Mouse (Mus musculus) embryo, embryonic 11.5 days (tissue): Measurements from ENCODE around the gene Slc34a1.
"Not testable (repeated sequence)": the region's sequence is repeated elsewhere in the genome, so short reads cannot be mapped to it uniquely, and the experiment has no call there.

Experiments
- DNase-seq: peaks from one replicate; pipeline ENCODE4 v3.0.0-alpha.2; 2012; ENCODE audit warnings: low read depth, low spot score

Slc34a1 gene

DNA sequence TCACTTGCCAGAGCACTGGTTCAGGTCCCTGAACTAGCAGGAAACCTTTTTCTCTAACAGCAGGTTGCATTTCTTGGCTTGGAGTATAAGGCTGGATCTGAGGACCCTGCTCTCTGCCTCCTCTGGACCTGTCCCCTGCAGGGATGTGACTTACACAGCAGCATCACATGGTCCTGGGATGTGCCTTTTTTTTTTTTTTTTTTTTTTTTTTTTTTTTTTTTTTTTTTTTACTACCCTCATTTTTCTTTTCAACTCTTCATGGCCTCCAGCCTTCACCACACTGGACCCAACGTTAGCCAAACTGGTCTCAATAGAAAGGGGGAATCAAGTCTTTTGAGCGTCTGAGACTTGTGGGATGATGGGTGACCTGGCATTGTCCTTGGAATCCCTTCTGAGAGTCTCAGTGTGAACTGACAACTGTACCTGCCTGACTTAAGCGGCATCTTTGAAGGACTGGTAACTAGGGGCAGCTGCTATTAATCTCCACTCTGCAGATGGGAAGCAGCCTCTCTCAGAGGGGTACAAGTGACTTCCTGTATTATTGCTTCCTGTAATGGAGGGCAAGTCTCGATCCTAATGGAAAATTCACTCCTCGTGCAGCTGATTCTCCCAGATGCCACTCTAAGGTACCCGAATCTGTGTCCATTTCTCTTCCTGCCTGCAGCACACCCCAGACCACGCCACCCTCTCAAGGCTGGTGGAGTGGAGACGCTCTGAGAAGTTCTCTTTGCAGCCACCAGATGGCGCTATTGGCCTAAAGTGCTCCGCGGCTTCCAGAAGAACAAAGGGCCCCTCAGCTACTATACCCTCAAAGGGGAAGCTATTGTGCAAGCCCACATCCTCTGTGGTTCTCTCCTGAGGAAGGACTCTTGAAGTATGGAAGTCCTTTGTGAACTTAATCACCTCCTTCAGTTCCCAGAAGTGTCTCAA, 7.1 kb downstream of the Slc34a1 start:
- peak; percentile 77 for DNase-seq

DNA sequence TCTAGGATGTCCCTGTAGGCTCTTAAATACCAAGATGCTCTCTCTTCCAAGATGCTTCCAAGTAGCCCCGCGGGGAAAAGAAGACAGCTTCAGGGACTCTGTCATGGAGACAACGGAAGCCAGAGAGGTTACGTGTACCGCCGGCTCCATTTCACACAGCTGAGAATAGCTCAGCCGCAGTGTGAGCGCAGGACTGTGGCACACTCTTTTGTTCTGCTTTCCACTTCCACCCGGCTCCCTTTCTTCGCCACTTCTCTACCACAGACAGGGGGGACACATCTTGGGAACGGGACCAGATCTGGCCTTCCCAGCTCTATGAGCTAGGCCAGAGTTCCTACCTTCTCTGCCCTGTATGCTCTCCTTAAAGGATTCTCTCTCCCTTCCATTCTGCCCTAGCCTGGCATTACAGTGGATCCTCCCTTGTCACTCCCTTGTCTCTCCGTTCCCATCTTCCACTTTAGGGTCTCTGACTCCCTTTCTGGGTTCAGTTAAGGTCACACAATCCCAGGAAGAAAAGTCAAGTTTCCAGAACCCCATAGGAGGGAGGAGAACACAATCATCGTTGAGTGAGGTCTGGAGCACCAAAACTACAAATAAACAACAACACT, 7.9 kb downstream of the Slc34a1 start:
- DNase-seq = no peak

DNA sequence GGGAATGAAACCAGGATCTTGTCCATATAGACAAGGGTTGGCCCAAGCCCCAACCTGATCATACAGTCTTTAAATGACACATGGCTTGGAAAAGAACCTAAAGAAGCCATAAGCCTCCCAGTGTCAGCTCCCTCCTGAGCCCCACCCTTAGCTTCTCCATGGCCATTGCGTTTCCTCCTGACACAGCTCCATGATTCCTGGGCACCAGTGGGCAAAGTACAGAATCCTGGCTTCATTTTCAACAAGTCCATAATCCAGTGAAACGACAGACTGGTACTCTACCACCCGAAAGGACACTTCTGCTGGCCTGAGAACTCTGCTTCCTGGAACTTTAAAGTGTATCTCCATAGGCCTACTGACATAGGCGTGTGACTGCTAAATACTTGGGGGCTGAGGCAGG, 9.4 kb downstream of the Slc34a1 start:
- no peak for DNase-seq

DNA sequence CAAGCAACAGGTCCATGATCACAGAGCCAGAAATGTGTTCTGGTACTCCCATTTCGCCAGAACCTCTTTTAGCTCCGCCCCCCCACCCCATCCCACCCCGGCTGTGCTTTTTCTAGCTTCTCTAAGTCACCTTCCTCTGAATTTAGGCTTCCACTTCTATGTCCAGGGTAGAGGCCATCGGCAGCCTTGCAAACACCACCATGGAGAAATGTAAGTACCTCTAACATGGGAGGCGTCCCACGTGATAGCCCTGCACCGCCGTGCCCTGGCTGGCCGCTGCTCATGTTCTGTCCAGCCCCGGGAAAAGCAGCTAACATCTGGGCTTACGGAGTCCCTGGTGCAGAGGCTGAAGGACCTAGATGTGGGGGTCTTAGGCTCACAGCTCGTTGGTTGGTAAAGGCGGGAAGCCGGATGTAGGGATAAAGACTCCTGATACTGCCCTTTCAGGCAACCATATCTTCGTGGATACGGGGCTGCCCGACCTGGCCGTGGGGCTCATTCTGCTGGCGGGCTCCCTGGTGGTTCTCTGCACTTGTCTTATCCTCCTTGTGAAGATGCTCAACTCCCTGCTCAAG, 10.6 kb downstream of the Slc34a1 start:
- DNase-seq = no peak

DNA sequence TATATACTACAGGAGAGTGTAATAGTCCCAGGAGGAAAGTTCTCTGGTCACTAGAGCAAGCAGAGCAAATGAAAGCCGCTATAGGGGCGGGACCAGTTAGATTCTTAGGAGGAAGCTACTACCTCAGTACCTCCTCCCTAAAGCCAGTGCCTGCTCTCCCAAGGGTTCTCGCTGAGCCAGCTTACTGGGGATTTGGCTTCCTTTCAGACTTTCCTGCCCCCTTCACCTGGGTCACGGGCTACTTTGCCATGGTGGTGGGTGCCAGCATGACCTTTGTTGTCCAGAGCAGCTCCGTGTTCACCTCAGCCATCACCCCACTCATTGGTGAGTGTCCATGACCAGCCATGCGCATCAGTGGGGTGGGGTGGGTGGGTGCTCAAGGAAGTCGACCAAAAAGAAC, 13.8 kb downstream of the Slc34a1 start:
- DNase-seq = no peak

DNA sequence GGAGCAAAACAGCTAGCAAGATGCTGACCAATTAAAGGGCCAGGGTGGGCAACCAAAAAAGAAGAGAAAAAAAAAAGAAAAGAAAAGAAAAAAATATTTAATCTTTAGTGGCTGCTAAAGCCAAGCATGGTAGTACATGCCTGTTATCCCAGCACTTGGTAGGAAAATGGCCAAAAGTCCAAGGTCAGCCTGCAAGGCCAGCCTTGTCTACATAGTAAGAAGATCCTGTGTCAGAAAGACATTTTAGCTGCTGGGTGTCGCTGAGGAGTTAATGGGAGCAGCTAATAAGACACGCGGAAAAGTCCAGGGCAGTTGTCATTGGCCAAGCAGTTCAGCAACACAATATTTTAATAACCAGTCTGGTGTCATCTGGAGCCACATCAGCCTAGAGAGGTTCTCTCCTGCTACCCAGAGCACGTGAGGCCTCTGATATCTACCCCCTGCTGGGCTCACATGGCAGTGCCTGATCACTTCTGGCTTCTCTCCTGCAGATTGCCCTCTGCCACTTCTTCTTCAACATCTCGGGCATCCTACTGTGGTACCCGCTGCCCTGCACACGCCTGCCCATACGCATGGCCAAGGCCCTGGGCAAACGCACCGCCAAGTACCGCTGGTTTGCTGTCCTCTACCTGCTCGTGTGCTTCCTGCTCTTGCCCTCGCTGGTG, 14.8 kb downstream of the Slc34a1 start:
- DNase-seq = no peak

DNA sequence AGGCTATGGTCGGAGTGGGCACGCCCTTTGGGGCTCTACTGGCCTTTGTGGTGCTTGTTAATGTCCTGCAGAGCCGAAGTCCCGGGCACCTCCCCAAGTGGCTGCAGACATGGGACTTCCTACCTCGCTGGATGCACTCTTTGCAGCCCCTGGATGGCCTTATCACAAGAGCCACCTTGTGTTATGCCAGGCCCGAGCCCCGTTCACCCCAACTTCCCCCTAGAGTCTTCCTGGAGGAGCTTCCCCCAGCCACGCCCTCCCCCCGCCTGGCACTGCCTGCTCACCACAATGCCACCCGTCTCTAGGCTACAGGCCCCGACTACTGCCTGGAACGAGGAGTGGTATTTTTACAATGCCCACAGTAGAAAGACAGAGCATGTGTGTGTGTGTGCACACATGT, 15.3 kb downstream of the Slc34a1 start:
- DNase-seq = no peak

DNA sequence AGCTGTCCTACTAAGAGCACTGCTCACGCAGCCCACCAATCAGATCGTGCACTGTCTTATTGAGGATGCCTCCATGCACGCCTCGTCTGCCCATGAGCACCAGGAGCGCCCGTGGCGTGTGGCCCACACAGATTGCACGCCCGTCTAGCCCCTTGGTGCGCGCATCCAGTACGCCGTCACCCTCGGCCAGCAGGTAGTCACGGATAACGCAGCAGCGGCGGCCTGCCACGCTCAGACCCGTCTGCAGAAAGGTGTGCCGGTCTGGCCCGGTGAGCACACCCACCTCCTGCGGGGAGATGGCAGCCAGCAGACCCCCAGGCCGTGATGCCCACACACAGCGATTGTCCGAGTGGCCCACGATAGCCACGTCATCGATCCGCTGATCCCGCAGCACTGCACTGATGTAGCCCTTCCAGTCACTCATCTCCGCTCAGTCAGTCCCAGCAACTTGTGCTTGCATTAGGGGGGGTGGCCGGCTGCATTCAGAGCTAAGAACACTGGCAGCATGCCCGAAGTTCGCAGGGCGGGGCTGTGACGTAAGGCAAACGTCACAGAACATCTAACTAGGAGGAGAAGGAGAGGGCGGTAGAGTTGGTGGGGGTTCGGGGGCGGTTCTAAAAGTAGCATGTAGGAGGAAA, 16.9 kb downstream of the Slc34a1 start, which contains the start of gene Pfn3:
TSS of gene Pfn3 (minus strand) at position 490 of the 638 bp plus-strand sequence.
- DNase-seq = peak; percentile 59

DNA sequence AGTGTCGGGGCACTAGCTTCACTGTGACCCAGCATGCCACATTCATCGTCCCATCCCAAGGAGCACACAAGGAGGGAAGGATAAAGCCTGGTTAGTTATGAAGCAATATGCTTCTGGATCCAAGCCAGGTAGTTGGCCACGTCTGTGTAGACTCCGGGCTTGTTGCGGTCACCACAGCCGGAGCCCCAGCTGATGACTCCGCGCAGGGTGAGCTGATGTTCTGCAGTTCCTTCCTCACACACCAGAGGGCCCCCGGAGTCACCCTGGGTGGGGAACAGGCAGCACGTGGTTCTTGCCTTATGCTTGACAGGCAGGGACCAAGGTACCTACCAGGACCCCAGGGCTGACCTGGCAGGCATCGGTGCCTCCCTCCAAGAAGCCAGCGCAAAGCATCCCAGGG, 20.0 kb downstream of the Slc34a1 start:
- DNase-seq = peak; percentile 62

DNA sequence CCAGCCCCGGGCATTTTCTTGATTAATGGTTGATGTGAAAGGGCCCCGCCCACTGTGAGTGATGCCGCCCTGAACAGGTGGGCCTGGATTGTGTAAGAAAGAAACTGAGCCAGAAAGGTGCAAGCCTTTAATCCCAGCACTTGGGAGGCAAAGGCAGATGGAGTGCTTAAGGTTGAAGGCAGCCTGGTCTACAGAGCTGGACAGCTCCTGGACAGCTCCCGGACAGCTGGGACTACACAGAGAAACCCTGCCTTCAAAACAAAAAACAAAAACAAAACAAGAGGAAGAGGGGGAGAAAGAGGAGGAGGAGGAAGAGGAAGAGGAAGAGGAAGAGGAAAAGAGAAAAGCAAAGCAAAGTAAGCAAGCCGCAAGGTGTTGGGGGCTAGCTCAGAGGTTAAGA, 21.2 kb downstream of the Slc34a1 start:
- no peak for DNase-seq

DNA sequence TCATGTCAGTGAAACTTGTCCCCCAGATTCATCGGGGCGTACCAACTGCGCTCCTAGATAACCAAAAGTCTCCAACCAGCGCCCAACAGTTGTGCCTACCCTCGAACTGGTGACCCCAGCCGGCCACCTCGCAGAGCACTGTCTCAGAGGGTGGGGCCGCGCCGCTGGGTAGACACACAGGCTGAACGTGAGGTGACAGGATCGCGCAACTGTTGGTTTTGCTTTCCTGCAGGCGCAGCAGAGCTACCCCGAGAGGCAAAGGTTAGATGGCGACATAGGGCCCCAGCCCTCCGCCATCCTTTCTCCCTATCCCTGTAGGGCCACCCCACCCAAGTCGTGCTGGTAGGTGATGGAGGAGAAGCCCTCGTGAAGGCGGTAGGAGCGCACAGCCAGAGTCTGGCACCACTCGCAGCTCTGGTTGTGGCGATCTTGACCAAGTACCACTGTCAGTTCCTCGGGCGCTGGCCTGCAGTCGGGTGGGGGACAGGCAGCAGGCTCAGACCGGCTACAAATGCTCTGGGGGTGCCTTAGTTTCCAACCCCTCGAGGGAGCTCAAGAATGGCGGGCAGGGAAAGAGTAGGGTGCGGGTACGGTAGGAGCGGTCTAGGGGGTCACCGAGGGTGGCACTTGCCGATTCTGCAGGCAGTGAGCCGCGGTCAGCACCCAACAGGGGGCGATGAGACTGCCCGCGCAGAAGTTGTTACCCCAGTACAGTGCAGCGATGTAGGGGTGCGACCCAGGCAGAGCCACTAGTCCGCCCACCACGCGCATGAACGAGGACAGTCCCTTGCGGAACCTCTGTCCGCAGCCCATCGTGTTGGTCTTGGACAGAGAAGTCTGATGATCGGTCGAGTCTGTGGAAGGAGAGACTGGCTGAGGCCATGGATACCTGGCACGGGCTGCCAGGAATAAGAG, 22.3 kb downstream of the Slc34a1 start:
- DNase-seq = no peak

DNA sequence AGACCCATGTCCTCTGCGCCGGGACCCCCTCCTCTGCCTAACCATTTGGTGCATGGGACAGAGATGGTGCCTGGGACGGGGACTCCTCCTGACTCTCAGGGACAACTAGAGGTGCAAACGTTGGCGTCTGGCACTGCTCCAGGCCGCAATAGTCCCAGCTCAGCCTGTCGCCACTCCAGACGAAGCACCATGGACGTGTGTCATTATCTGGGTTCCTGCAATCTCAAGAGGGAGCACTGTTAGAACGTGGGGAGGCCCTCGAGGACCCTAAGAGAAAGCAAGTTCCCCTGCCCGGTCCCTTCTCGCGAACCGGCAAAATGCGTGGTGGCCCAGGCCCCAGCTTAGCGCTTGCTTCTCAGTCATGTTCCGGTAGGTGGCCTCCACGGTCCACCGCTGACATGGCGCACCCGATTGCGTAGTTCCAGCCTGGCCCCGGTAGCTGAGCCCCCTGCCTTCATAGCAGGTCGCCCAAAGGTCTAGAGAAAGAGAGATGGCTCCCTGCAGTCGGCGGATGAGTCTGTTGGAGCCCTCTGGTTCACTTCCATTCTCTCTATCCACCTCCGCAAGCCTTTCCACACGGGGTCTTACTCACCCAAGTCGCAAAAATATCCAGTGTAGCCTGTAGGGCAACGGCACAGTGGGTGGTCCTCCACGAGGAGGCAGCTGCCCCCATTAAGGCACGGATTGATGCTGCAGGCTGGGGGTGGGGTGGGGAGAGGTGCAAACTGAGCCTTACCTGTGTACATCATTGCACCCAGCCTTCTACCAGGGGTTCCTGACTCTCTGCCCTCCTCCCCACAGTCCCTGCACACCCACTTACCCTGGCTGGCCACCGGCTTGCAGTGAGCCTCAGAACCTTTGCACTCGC, 23.2 kb downstream of the Slc34a1 start:
- DNase-seq = no peak

DNA sequence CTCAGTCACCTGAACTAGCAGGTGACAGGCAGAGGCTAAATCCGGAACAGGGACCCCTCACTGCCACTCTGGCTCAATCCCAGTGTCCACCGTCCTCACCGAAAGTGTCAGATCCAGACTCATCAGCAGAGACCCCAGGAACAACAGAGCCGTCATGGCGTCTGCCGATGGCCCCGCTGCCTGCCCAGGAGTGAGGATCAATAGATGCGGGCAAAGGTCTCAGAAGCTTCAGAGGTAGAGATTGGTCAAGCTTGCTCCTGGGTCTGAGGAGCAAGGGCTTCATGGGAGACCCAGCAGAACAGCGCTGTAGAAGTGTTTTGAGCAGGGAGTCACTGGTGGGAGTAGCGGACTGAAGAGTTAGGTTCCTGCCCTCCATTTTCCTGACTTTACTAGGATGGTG, 28.6 kb downstream of the Slc34a1 start, which contains the start of gene F12:
TSS of gene F12 (minus strand) at position 181 of the 400 bp plus-strand sequence.
- no peak for DNase-seq

DNA sequence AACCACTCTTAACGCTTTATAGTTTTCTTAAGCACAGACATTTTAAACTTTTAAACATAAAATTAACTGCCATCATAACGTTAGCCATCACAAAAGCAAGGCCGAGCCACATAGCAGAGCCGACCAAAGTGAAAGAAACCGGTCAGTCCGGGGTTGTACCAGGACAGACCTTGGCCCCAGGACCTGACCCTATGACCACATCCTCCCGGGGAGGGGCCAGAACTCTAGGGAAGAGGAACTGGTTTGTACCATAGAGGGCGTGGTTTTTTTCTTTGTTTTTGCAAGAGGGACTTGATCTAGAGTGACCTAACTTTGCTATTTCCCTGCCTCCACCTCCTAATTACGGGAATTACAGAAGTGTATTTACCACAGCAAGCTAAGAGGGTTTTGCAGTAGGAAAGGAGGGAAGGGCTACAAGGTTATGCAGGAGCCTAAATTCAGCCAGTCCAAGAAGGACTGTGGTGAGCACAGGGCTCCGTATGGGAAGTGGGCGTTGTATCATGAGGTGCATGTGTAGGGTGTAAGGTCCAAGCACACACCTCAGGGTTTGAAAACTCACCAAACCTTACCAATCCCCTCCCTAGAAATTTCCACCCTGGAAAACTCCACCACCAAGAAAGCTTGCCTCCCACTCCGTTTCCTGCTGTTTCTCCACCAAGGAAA, 31.4 kb downstream of the Slc34a1 start:
- DNase-seq = no peak

DNA sequence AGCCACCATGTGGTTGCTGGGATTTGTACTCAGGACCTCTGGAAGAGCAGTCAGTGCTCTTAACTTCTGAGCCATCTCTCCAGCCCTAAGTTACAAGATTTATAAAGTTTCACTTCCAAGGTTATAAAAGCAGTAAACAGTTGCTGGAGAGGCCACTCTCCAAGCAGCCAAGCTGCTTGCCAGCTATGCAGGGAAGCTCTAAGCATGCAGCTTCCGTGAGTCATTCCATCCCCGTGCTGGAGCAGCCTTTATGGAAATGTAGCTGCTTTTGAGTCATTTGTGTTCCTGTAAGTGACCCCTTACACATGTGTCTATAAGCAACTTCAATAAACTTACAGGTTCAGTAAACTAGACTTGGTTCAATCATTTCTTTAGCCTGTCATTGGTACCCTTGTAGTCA, 32.6 kb downstream of the Slc34a1 start:
- DNase-seq = no peak

DNA sequence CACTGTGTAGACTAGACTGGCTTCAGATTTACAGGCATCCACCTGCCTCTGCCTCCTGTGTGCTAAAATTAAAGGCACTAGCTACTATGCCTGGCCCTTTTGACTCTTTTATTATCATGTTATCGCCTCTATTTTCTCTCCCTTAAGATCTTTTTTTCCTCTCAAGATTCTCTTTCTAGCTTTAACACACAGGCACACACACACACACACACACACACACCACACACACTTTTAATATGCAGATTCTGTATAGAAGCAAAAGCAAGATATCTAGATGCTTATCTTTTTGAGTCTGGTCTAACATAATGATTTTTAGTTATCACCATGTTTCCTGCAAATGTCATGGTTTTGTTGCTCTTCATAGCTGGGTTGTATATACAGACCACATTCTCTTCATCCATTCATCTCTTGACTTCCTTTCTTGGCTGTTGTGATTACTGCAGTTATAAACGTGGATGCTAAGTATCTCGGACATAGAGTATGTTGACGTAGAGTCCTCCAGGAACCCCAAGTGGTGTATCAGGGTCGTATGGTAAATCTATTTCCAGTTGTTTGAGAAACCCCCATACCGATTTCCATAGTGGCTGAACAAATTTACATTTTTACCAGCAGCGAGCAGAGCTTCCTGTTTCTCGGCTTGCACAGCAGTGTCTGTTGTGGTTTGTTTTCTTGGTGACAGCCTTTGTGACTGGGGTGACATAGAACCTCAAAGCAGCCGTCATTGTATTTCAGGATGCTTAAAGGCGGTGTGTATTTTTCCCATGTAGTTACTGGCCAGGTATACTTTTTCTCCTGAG, 34.1 kb downstream of the Slc34a1 start:
- no peak for DNase-seq

DNA sequence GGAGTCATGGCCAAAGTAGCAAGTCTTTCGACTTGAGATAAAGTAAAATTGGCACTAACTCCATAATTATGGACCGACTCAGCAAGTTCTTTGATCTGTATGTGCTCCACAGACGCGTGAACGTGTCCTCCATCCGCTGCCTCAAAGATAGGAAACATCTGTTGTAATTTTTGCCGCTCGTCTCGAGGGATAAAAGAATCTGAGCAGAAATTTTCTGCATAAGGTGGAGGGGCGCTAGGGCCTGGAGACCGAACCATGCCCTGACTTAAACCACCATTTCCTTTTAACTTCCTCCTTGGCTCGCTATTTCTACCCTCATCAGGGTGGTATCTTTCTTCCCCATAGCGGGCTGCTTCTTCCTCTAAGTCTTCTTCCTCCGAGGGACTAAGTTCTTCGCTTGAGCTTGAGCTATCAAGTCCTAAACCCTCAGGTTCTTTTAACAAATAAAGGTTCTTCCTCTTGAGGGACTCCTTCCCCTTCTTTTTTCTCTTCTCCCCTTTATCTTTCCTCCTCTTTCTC, 39.2 kb downstream of the Slc34a1 start:
- DNase-seq = not testable (repeated sequence)

DNA sequence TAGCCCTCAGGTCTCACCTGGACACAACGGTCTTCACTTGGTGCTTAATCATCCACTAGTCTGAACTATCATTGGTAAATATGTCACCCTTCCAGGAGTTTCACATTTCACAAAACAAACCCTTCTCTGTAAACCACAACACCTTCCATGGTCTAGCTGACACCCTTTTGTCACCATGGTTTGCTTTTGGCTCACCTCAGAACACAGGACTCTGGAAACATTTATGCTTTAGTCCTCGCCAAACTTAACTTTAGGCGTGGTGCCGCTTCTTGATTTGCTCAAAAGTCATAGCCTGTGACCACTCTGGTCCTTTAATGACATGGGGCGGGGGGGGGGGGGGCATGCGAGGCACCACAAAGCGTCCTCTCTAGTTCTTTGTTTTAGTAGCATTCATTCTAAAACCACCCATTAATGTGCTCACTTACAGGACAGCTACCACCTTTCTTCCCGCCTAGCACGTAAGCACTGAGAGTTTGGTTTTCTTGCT, 45.9 kb downstream of the Slc34a1 start:
- no peak for DNase-seq
